Mouse (Mus musculus) brown adipose tissue, adult 24 weeks (tissue): ENCODE results near the gene Kcnq1. TPM values are rescaled to one million over a fixed set of nuclear protein-coding genes. Genes with fewer than 3 reads are reported as not detected.

Experiments used
- H3K27ac ChIP-seq: fragments of 200-500 bp; replicated peaks from 2 replicates; pipeline ENCODE4 v1.5.1; 2012; ENCODE audit warnings: low read depth, mild to moderate bottlenecking, low read length
- H3K4me1 ChIP-seq: fragments of 200-500 bp; 2 replicates; pipeline ENCODE4 v1.6.1; 2012; ENCODE audit warnings: low read length, mixed read lengths; ENCODE audit not compliant: control insufficient read depth, insufficient read depth, insufficient read length
- H3K4me3 ChIP-seq: fragments of 200-500 bp; 2 replicates; pipeline ENCODE4 v1.5.1; 2012; ENCODE audit warnings: low read depth, mild to moderate bottlenecking, low read length, moderate library complexity; ENCODE audit not compliant: insufficient read depth
- polyA plus RNA-seq: library from polyadenylated mRNA; stranded (reverse); fragments of >200 nt; gene quantifications from 2 replicates; pipeline ENCODE4 v1.2.4, GENCODE M21; 2012; ENCODE audit not compliant: missing spikeins, insufficient read depth, insufficient read length

The Kcnq1 gene
- polyA plus RNA-seq = 0.36 and 1.0 TPM in 2 replicates

DNA sequence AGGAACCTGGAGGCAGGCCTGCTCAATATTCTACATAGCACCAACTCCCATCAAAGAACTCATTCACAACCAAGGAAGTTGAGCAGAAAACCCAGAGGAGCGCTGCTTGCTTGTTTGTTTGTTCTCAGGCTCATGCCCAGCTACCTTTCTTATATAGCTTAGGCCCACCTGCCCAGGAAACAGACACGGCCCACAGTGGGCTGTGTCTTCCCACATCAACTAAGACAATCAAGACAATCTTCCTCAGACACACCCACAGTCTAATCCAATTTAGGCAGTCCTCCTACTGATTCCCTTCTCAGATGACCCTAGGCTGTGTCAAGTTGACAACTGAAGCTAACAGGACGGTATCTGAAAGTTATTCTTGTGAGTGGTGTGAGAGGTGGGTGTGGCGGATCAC lies at the start of gene Kcnq1:
TSS of gene Kcnq1 (plus strand) at position 301 of the 400 bp plus-strand sequence.
- H3K4me1 ChIP-seq = peaks cover 17% of the 10 kb centered on the region
- peak within 1 kb of the TSS; percentile 55 for H3K4me3 ChIP-seq
- H3K27ac ChIP-seq = no peak within 1 kb of the TSS

DNA sequence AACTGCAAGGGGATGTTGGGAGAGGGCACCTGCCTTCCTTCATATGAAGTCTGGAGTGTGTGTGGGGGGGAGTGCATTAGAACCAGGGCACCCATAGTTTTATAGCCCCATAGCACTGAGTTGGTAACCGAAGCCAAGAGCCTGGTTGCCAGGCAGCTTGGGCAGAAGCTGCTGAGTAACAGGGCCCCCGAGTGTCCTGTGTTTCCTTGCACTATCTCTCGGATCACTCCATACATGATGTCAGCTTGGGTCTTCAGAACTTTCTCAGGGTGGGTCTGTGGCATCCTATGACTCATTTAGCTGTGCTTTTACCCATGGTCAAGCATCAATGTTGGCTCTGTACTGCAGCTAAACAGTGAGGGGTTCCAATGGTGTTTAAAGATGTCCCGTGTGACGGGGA lies 49.1 kb upstream of the Kcnq1 start:
- peak overlapping the region; percentile 97 for H3K27ac ChIP-seq
- peak overlapping the region; percentile 93 for H3K4me3 ChIP-seq
- peaks cover 55% of the 10 kb centered on the region for H3K4me1 ChIP-seq

DNA sequence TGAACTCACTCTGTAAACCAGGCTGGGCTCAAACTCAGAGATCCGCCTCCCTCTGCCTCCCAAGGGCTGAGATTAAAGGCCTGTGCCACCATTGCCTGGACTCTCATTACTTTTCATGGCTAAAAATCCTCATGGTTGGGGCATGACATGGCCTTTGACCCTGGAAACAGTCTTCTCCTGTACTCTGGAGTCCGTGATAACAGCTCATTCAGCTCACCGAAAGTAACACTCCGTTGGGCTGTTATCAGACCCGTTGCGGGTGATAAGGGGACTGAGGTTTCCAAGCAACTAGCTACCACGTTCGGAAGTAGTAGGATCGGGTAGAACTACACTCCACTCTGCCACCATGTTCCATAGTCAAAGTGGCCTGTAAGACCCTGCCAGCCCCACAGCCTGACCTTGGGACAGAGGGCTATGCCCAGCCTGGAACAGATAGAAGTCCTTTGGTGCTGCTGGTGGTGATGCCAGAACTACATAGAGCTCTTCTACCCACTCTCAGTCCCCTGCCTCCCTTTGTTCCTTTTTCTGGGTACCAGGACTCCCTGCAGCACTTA lies 48.4 kb upstream of the Kcnq1 start:
- Histone ChIP-seq H3K4me1 (peaks cover 57% of the 10 kb centered on the region), H3K27ac (peak overlapping the region; percentile 97), H3K4me3 (peak overlapping the region; percentile 93)

- Histone ChIP-seq H3K4me1 (peaks cover 57% of the 10 kb centered on the region), H3K27ac (peak overlapping the region; percentile 97), H3K4me3 (peak overlapping the region; percentile 93)
Measured at GRCm38 (mm10) chr7:143058221-143058697, 47.9 kb upstream of the Kcnq1 start.

DNA sequence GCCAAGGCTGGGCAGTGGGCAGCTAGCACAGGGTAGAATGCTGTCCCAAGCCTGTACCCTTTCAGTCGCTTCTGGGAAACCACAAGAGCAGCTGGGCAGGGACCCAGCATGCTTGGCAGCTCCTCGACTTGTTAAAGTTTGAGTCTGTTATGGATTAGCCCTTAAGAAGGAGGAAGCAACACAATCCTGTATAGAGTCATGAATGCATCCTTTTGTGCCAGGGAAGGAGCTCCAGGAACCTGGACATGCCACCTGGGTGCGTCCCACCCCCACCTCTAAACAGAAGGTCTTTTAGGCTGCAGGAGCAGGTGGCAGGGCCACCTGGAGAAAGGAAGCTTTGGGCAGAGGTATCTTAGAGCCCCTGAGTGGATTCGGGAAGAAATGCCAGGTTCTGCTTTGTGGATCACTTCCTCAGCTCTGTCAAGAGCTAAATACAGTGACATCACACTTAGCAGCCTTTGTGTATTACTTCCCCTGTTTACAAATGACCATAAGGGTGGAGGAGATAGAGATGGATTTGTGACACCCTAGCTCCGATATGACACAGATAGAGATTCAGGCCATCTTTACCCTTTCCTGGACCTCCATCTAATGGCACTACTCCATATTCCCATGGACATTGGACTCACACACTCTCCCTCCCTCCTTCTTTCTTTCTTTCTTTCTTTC lies 46.8 kb upstream of the Kcnq1 start:
- Histone ChIP-seq H3K4me1 (peaks cover 57% of the 10 kb centered on the region), H3K27ac (peak overlapping the region; percentile 97), H3K4me3 (0 out of 2 replicates have a peak overlapping the region, but pooled peaks have one; percentile 10)

GRCm38 (mm10) chr7:143062704-143063103 lies 43.5 kb upstream of the Kcnq1 start:
- Histone ChIP-seq H3K4me1 (peaks cover 28% of the 10 kb centered on the region), H3K27ac (peak overlapping the region; percentile 15; the same call in 1 of the 2 replicates), H3K4me3 (no peak overlapping the region)

DNA sequence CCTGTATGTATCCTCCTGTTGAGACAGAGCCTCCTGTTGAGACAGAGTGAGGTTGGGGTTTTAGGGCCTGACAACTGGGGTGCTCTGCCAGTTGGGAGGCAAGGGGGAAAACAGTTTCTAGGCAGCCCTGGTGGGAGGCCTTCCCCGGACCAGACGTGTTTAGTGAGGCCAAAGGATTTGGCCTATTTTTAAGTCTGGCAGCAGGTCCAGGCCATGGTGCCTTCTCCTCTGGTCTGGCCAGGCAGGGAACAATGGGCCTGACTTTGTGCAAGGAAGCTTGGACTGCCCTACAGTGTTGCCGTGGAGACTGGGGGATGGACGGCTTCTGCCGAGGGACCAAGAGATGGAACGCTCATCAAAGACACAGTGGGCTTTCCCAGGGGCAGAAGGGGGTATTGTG lies 41.9 kb upstream of the Kcnq1 start:
- H3K4me3 ChIP-seq = no peak overlapping the region
- H3K27ac ChIP-seq = no peak overlapping the region

GRCm38 (mm10) chr7:143065692-143066091 lies 40.5 kb upstream of the Kcnq1 start:
- H3K4me3 ChIP-seq = no peak overlapping the region
- H3K27ac ChIP-seq = no peak overlapping the region
- peaks cover 27% of the 10 kb centered on the region for H3K4me1 ChIP-seq

More for the DNA sequence above, 41.9 kb upstream of the Kcnq1 start:
- H3K4me1 ChIP-seq = peaks cover 26% of the 10 kb centered on the region

- Histone ChIP-seq H3K4me3 (no peak overlapping the region), H3K4me1 (peaks cover 18% of the 10 kb centered on the region), H3K27ac (peak overlapping the region; percentile 82; the same call in 1 of the 2 replicates)
Measured at GRCm38 (mm10) chr7:143067469-143067868, 38.7 kb upstream of the Kcnq1 start.

DNA sequence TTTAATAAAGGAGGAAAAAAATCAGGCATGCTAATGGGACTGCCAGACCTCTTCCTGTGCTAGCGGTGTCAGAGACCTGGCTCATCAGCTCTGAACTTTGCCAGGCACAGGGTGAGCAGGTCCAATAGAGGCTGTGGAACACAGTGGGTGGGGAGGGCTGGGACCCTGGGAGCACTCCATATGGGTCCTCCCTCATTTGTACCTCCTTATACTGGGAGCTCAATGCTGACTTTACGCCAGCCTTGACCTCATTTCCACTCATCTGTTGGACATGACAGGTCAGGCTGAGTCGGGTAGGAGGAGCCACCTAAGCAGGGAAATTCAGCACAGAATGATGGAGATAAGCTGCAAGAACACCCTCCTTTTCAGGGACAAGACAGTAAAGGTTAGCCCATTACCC lies 38.3 kb upstream of the Kcnq1 start:
- Histone ChIP-seq H3K27ac (peak overlapping the region; percentile 82), H3K4me3 (no peak overlapping the region)

DNA sequence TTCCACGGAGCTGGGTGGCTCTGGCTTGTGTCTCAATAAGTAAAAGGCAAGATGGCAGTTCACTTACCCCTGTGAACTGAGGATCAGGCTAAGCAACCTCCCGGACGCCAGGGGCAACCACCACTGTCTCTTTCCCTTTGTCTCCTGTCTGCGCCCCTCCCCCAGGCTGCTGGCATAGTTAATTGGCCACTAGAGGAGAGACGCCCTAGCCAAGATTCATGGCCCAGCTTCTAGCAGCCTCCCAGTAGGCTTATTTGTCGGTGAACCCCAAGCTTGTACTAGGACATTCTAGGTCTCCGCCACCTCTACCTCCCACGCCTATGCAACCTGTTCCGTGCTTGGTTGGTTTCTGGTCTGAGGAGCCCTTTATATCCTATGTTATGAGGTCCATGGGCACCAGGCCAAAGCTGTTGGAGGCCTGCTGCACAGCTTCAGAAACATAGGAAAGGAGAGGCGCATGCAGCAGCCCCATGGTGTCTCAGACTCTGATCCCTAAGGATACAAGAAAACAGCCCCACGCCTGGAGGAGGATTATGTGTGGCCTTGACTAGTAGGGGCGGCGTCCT lies 37.8 kb upstream of the Kcnq1 start:
- Histone ChIP-seq H3K27ac (peak overlapping the region; percentile 82), H3K4me3 (peak overlapping the region; percentile 33), H3K4me1 (peaks cover 17% of the 10 kb centered on the region)

More for the DNA sequence above, 38.3 kb upstream of the Kcnq1 start:
- peaks cover 17% of the 10 kb centered on the region for H3K4me1 ChIP-seq

DNA sequence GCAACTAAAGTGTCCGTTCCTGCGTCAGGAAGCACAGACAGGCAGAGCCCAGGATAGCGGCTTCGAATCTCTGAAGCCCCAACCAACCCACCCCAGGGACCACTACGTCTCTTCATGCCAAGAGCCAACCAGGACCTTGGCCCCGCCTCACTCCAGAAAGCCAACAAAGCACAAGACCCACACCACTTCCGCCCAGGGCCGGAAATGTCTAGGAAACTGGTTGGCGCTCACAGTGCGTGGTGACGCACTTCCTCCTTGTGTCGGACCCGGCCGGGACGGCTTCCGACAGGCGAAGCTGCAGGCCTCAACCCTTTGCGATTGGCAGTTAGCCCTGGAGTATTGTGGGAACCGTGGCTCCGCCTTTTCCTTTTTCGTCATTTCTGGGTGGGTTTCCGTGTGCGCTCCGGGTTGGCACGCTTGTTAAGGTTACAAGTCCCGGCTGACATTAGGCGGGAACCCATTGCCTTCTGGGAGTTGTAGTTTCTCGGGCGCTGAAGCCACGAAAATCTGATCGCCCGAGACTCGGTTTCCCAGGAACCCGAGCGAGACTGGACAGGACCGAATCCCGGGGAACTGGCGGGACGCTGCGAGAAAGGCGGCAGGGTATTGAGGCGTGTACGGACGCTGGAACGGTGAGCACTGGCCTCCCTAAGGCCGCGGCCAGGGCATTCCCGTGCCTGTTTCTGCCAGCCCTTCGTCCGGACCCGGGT lies 37.1 kb upstream of the Kcnq1 start, which contains the start of gene Tssc4:
TSS of gene Tssc4 (plus strand) at position 368 of the 710 bp plus-strand sequence.
- Histone ChIP-seq H3K4me3 (peak within 1 kb of the TSS; percentile 77), H3K4me1 (peaks cover 17% of the 10 kb centered on the region), H3K27ac (peak within 1 kb of the TSS; percentile 82)

DNA sequence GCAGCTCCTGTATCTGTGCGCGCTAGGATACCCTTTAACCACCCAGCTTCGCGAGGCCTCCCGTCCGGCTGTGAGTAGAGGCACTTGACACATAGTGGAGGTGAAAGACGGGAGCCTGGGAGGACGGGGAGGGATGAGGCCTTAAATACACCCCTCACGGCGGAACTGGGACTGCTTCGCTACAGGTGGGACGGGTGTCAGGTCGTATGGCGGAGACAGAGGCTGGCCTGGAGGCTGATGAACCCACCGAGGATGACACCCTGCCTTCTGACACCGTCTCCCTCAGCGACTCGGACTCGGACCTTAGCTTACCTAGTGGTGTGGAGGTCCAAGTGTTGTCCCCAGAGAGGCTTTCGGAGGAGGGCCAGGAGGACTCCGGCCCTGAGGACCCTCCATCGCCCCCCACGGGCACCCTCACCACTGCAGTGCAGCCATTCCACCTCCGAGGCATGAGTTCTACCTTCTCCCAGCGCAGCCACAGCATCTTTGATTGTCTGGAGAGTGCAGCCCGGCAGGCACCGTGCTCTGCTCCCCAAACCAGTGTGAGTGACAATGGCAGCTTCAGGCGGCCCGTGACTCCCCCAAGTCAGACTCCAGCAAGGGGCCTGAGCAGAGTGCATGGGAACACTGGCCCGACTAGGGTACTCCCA lies 36.3 kb upstream of the Kcnq1 start:
- H3K4me1 ChIP-seq = peaks cover 17% of the 10 kb centered on the region
- peak overlapping the region; percentile 77 for H3K4me3 ChIP-seq
- H3K27ac ChIP-seq = peak overlapping the region; percentile 66

DNA sequence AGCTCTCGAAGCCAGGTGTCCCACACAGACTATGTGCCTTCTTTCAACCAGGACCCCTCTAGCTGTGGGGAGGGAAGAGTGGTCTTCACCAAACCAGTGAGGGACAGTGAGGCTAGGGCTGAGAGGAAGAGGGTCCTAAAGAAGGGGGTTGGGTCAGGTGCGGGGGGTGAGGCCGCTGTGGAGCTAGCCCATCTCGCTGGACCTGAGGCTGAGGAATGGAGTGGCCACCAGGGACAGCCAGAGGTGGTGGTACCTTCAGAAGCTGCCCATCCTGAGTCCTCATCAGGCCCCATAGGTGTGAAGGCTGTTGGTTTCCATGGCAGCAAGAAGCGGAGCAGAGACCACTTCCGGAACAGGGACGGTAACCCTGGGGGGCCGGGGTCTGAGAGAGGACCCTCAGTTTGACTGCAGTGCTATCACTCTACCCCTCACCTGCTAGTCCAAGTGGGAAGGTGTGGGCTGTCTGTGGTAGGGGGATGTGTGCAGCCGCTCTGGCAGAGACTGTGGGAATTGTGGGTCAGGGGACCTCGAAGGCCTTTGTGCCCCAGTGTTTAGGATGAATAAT lies 35.6 kb upstream of the Kcnq1 start:
- no peak overlapping the region for H3K27ac ChIP-seq
- H3K4me3 ChIP-seq = peak overlapping the region; percentile 77
- H3K4me1 ChIP-seq = peaks cover 17% of the 10 kb centered on the region
